Mouse (Mus musculus): ENCODE results near the gene Hoxd11.

Hoxd11 gene

DNA sequence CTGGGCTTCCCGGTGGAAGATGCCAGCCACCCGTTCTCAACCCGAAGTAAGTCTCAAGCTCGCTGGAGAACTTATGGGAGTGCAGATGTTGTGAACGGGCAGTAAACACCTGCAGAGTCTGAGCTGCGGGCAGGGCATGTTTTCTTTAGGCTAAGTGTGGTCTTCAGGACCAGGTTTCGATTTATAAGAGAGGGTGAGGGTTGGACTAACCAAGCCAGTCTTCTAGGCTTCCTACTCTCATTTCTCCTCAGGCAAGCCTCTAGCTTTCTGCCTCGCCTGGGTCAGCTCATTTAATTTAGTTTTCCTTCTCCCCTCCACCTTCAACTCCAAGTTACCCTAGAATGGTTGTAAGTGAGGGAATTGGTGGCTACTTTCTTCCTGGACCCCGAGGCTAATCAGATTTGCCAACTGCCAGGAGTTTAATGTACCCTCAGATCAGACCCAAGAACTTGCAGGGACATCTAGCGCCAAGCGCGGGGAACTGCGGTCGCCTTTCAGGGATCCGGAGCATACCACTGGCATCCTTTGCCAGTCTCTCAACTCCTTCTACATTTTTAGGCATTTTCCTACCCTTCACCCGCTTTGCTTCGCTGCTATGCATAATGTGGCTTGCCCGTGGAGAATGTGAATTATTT, 15.9 kb upstream of the Hoxd11 start:
- DNase-seq (ENCODE audit: low spot score in 2 of 2) = peak; percentile 53 to 55

GRCm38 (mm10) chr2:74666411-74666810, 12.9 kb upstream of the Hoxd11 start:
- DNase-seq (ENCODE audit: low spot score in 2 of 2) = no peak

- DNase-seq (ENCODE audit: low spot score in 2 of 2) = no peak
Observed at GRCm38 (mm10) chr2:74667191-74667841, 12.0 kb upstream of the Hoxd11 start.

DNA sequence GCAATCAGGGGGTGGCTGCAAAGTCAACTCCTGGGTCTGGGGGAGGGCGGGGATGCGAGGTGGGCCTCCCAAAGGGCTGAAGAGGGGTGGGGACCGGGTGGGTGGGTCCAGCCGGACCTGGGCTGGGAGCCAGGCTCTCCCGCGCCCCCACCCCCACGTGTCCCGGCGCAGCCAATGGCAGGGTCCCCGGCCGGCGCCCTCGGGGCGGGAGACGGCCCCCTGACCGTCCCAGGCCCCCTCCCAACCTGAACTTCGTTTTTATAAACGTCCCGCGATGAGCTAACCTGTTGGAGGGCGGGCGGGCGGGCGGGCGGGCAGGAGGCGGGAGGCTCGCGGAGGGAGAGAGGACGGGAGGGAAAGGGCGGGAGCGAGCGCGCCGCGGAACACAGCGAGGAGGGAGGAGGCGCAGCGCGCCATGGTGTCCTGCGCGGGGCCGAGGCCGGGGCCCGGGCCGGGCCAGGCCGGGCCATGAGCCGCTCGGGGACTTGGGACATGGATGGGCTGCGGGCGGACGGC, 11.5 kb upstream of the Hoxd11 start, which contains the start of gene Hoxd13:
TSS of gene Hoxd13 (plus strand) at position 469 of the 516 bp plus-strand sequence.
- DNase-seq (ENCODE audit: low spot score in 2 of 2) = no peak

GRCm38 (mm10) chr2:74668370-74669229, 10.8 kb upstream of the Hoxd11 start:
- DNase-seq (ENCODE audit: low spot score in 2 of 2) = no peak

DNA sequence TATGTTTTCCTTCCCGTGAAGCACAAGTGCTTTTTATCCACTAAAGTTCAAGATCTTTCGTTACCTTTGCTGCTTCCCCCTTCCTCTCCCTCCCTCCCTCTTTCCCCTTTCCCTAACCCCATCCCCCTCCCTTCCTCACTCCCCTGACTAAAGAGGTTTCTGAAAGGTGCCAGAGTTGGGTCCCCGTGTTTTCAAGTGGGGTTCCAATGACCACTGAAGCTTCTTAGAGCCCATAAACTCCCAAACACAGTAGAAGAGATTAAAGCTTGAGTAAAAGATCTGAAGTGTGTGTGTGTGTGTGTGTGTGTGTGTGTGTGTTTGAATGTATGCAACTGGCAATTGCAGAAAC, 10.2 kb upstream of the Hoxd11 start:
- DNase-seq (ENCODE audit: low spot score in 2 of 2) = no peak

DNA sequence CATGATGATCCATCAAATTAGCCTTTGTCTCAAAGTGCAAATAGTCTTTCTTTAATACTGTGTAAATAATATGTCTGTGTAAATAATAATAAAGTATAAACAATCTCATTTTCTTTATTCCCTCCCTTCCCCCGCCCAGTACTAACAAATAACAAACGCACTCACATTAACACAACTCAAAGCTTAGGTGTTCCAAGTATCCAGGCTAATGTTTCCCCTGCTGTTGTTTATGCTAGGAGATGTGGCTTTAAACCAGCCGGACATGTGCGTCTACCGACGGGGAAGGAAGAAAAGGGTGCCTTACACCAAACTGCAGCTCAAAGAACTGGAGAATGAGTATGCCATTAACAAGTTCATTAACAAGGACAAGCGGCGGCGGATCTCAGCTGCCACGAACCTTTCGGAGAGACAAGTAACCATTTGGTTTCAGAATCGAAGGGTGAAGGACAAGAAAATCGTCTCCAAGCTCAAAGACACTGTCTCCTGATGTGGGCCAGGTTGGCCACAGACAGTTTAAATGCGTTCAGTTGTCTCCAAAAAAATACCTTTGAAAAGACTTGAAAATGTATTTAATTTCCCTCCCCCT, 9.6 kb upstream of the Hoxd11 start:
- DNase-seq (ENCODE audit: low spot score in 2 of 2) = no peak

DNA sequence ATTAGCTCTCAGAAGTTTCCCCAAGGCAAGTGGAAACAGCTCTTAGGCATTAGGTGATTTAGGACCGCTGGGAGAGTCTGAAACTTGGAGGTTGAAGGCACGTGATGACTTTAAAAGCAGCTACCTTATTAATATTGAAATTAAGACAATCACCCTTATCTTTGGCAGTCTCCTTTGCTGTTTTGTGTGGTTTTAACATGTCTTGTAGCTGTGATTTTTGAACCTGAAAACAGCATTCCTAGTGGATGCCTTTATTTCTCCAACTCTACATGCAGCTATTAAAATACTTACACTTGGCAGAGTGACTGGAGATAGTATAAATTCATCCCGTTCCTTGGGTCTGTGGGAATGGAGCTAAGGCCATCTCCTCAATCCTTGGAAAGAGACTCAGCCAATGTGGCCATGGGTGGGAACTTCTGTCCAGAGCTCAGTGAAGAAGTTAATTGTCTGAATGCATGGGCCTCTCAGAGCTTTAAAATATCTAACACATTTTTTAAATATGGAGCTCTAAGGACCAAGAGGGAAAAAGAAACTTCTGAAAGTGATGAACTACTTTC, 8.6 kb upstream of the Hoxd11 start:
- DNase-seq (ENCODE audit: low spot score in 2 of 2) = no peak

DNA sequence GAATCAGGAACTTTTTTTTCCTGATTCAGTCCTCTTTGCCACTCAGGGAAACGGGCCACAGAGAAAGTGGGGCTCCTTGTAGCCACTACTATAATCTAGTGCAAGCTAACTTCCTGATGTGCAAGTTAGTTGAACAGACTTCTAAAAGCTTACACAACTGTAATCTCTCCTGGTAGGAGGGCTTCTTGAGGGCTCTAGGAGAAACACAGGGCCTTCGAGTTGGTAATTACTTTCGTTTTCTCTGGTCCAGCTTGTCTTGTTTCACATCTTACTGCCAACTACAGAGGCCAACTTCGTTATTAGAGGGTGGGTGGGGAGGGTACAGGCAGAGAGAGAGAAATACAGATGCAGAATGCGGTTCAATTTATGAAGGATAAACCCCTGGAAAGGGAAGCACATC, 7.5 kb upstream of the Hoxd11 start:
- DNase-seq (ENCODE audit: low spot score in 2 of 2) = no peak

- no peak for DNase-seq (ENCODE audit: low spot score in 2 of 2)
Observed at GRCm38 (mm10) chr2:74672481-74673362, 6.6 kb upstream of the Hoxd11 start.

- no peak for DNase-seq (ENCODE audit: low spot score in 2 of 2)
Observed at GRCm38 (mm10) chr2:74673835-74674425, 5.4 kb upstream of the Hoxd11 start.

DNA sequence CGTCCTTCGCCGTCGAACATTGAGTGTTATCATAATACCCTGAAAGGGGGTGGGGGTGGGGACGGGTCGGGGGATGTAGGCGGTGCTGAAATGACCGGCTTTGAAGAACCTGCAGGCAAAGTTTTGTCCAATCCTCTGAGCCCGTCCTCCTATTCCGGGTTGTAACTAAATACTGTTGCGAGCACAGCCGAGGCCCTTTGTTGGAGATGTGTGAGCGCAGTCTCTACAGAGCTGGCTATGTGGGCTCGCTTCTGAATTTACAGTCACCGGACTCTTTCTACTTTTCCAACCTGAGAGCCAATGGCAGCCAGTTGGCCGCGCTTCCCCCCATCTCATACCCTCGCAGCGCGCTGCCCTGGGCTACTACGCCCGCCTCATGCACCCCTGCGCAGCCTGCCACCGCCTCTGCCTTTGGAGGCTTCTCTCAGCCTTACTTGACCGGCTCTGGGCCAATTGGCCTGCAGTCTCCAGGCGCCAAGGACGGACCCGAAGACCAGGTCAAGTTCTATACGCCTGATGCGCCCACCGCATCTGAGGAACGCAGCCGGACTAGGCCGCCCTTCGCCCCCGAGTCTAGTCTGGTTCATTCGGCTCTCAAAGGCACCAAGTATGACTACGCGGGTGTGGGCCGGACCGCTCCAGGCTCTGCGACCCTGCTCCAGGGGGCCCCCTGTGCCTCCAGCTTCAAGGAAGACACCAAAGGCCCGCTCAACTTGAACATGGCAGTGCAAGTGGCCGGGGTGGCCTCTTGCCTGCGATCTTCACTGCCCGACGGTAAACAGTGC, 4.3 kb upstream of the Hoxd11 start, which contains the start of gene Hoxd12:
TSS of gene Hoxd12 (plus strand) at position 133 of the 785 bp plus-strand sequence.
- no peak for DNase-seq (ENCODE audit: low spot score in 2 of 2)

DNA sequence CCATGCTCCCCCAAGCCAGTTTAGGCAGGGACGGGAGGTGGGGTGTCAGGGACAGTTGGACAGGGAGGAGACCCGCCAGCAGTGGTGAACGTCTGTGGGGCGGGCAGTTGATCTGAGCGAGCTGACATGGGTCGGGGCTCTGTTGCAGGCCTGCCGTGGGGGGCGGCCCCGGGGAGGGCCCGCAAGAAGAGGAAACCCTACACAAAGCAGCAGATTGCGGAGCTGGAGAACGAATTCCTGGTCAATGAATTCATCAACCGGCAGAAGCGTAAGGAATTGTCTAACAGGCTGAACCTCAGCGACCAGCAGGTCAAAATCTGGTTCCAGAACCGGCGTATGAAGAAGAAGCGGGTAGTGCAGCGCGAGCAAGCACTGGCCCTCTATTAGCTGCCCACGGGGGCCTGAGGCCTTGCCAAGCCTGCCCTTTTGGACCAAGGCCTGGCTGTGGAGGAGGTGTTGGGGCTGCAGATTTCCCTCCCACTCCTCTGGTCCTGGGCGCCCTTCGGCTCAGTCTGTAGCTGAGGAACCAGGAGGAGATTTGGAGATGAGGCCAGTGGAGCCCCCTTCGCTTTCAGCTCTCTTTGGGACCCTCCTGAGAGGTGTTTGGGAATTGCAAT, 3.6 kb upstream of the Hoxd11 start:
- no peak for DNase-seq (ENCODE audit: low spot score in 2 of 2)

DNA sequence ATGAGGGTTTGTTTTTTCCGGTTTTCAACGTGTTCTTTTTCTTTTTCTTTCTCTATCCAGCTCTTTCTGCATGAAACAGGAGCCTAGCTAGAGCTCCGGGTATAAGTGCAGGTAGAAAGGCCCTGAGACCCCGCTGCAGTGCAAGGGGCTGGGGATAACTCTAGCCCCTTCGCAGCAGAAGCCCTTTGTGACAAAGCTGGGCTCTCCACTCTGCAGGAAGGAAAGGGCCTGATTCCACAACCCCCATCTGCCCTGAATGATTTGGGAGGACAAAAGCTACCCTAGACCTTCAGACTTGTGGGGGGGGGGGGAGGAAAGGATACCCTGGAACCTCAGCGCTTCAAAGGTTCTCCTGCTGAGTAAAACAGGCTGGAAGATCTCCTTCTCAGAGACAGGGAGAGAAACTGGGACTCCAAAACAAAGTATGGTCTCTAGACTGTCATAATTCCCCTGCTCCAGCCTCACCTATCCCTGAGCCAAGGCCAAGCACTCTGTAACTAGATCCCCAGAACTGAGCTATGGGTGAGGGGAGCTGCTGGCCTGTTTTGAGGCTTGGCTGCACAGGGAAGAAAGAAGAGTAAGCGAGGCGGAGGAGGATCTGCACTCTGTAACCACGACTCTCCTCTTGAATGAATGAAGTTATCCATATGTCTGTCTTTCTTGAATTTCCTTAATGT, 2.8 kb upstream of the Hoxd11 start:
- DNase-seq (ENCODE audit: low spot score in 2 of 2) = no peak

DNA sequence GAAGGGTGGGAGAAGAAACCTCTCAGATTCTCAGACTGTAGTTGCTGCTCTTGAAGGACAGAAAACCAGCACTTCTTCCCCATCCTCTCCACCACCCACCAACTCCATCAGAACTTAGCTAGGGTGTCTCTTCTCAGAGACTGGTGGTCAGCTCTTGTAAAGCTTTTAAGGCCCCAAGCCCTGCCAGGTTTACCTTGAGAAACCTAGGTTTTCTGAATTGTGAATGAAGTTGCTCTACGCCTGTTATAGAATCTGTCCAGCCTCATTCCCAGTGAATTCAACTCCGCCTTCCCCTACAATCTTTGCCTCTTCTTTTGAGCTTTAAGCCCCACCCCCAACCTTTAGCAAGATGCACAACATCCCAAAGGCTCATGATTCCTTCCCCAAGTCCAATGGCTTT, 2.3 kb upstream of the Hoxd11 start:
- no peak for DNase-seq (ENCODE audit: low spot score in 2 of 2)

GRCm38 (mm10) chr2:74679596-74679971, 227 bp downstream of the Hoxd11 start:
- DNase-seq (ENCODE audit: low spot score in 2 of 2) = no peak

GRCm38 (mm10) chr2:74679980-74680379, 623 bp downstream of the Hoxd11 start:
- no peak for DNase-seq (ENCODE audit: low spot score in 2 of 2)

GRCm38 (mm10) chr2:74680561-74681398, 1.4 kb downstream of the Hoxd11 start:
- no peak for DNase-seq (ENCODE audit: low spot score in 2 of 2)
